Mouse (Mus musculus) midbrain, postnatal 0 days (tissue): ENCODE results near the gene Gfm2. TPM values are rescaled to one million over a fixed set of nuclear protein-coding genes. Genes with fewer than 3 reads are reported as not detected.
"Not testable (repeated sequence)": the region's sequence is repeated elsewhere in the genome, so short reads cannot be mapped to it uniquely, and the experiment has no call there.

Experiments
- ATAC-seq: fragments of 200-750 bp; cut with Nextera tagmentation; 2 replicates; pipeline ENCODE4 v1.8.0; 2017; ENCODE audit warnings: moderate number of reproducible peaks, mild to moderate bottlenecking, moderate TSS enrichment, moderate library complexity; ENCODE audit not compliant: low FRiP score
- DNase-seq: peaks from one replicate; pipeline ENCODE4 v3.0.0-alpha.2; 2015; ENCODE audit warnings: low spot score
- H3K27ac ChIP-seq: fragments of 300-500 bp; sonication (generic); 2 replicates; pipeline ENCODE4 v1.5.1; 2014; ENCODE audit warnings: low read depth, mild to moderate bottlenecking, low read length, mixed read lengths
- H3K27me3 ChIP-seq: fragments of 300-500 bp; sonication (generic); 2 replicates; pipeline ENCODE4 v1.6.1; 2014; ENCODE audit warnings: low read length, control low read depth, mixed read lengths; ENCODE audit not compliant: insufficient read depth
- H3K36me3 ChIP-seq: fragments of 300-500 bp; sonication (generic); 2 replicates; pipeline ENCODE4 v1.6.1; 2014; ENCODE audit warnings: low read length, control low read depth, mixed read lengths; ENCODE audit not compliant: insufficient read depth
- H3K4me1 ChIP-seq: fragments of 300-500 bp; sonication (generic); 2 replicates; pipeline ENCODE4 v1.6.1; 2014; ENCODE audit warnings: mild to moderate bottlenecking, control low read depth, antibody characterized with exemption, low read length, mixed read lengths; ENCODE audit not compliant: insufficient read depth
- H3K4me2 ChIP-seq: fragments of 300-500 bp; sonication (generic); 2 replicates; pipeline ENCODE4 v1.6.1; 2014; ENCODE audit warnings: low read depth, mild to moderate bottlenecking, low read length, mixed read lengths; ENCODE audit not compliant: poor library complexity, severe bottlenecking
- H3K4me3 ChIP-seq: fragments of 300-500 bp; sonication (generic); 2 replicates; pipeline ENCODE4 v1.5.1; 2014; ENCODE audit warnings: low read depth, mild to moderate bottlenecking, low read length, moderate library complexity
- H3K9ac ChIP-seq: fragments of 300-500 bp; sonication (generic); replicated peaks from 2 replicates; pipeline ENCODE4 v1.6.1; 2014; ENCODE audit warnings: mild to moderate bottlenecking, low read length, moderate library complexity, mixed read lengths; ENCODE audit not compliant: poor library complexity, severe bottlenecking
- H3K9me3 ChIP-seq: fragments of 300-500 bp; sonication (generic); 2 replicates; pipeline ENCODE4 v1.6.1; 2016; ENCODE audit warnings: low read length, control low read depth
- CTCF ChIP-seq: IDR thresholded peaks from 2 replicates; pipeline ENCODE4 v1.5.1; 2016; ENCODE audit warnings: antibody characterized with exemption, mild to moderate bottlenecking
- WGBS: fragments of 180-500 bp; shearing (Covaris S2); extraction: QIAGEN DNeasy Blood & Tissue Kit; methylation state at CpG from one replicate; pipeline ENCODE4 v1.1.7; 2014; 5-methylcytosine and 5-hydroxymethylcytosine counted together
- polyA plus RNA-seq: library from polyadenylated mRNA; unstranded; fragments of >200 nt; fragmentation: Nextera tagmentation; extraction: Ambion mirVana; gene quantifications from 2 replicates; pipeline ENCODE4 v1.2.1, GENCODE M21; 2015
- total RNA-seq: library from RNA; depleted of rRNA; stranded (reverse); fragments of >200 nt; gene quantifications from 2 replicates; pipeline ENCODE4 v1.2.3, GENCODE M21; 2014

Gene Gfm2
- total and polyA plus RNA-seq, 2 experiments from 2014 or later, result 23.1 to 24.1 TPM

GRCm38 (mm10) chr13:97109046-97109445, 28.7 kb upstream of the Gfm2 start:
- Histone ChIP-seq H3K36me3 (peaks cover 5% of the 10 kb centered on the region), H3K4me3 (no peak overlapping the region), H3K9me3 (no peaks in the 10 kb centered on the region), H3K4me1 (no peaks in the 10 kb centered on the region), H3K9ac (no peak overlapping the region), H3K27ac (no peak overlapping the region), H3K27me3 (no peaks in the 10 kb centered on the region), H3K4me2 (no peak overlapping the region)
- ATAC-seq (no peak), DNase-seq (no peak)
- TF ChIP-seq CTCF, result no peak
- 85% methylated on average over 4 of the region's 4 CpGs for WGBS

DNA sequence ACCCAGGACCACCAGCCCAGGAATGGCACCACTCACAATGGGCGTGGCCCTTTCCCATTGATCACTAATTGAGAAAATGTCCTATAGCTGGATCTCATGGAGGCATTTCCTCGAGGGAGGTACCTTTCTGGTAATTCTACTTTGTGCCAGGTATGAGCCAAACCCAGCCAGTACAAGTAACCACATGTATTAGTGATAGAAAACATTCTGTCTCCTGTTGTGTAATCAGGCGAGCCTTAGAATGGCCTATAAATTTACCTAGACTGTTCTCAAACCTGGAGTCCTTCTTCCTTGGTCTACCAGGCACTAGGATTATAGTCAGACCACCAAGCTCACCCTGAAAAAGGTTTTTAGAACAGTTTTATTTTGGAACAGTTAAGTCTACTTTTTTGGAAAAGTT, 16.4 kb upstream of the Gfm2 start:
- Histone ChIP-seq H3K4me2 (no peak overlapping the region), H3K27ac (no peak overlapping the region), H3K36me3 (peaks cover 49% of the 10 kb centered on the region), H3K4me1 (no peaks in the 10 kb centered on the region), H3K27me3 (no peaks in the 10 kb centered on the region), H3K9me3 (no peaks in the 10 kb centered on the region), H3K9ac (no peak overlapping the region), H3K4me3 (no peak overlapping the region)
- ATAC-seq (no peak), DNase-seq (no peak)
- 76% methylated on average over 3 of the region's 3 CpGs for WGBS
- no peak for TF ChIP-seq CTCF

- not testable (repeated sequence) for DNase-seq, H3K9me3 ChIP-seq, H3K4me1 ChIP-seq, ATAC-seq, H3K4me3 ChIP-seq, H3K9ac ChIP-seq, H3K27me3 ChIP-seq, H3K4me2 ChIP-seq, H3K27ac ChIP-seq
- 100% methylated on average over 2 of the region's 4 CpGs for WGBS
- peaks cover 14% of the 10 kb centered on the region for H3K36me3 ChIP-seq
Observed at GRCm38 (mm10) chr13:97129654-97130053, 8.1 kb upstream of the Gfm2 start.

GRCm38 (mm10) chr13:97130413-97130812, 7.3 kb upstream of the Gfm2 start:
- not testable (repeated sequence) for ATAC-seq, H3K4me1 ChIP-seq, H3K9me3 ChIP-seq, H3K4me3 ChIP-seq, H3K27me3 ChIP-seq, H3K4me2 ChIP-seq, H3K9ac ChIP-seq, H3K27ac ChIP-seq, DNase-seq
- no CpG with 5 or more reads among the region's 2 CpGs for WGBS
- peaks cover 16% of the 10 kb centered on the region for H3K36me3 ChIP-seq

- Histone ChIP-seq H3K27ac (peak overlapping the region; percentile 79), H3K9ac (peak overlapping the region; percentile 64), H3K4me3 (peak overlapping the region; percentile 61), H3K4me2 (peak overlapping the region; percentile 51)
- not testable (repeated sequence) for DNase-seq, H3K27me3 ChIP-seq, H3K36me3 ChIP-seq, H3K9me3 ChIP-seq, H3K4me1 ChIP-seq
- 34% methylated on average over 8 of the region's 8 CpGs for WGBS
- peak; percentile 29; the same call in 1 of the 2 replicates for ATAC-seq
Observed at GRCm38 (mm10) chr13:97138404-97138931, 731 bp downstream of the Gfm2 start.

- ATAC-seq, result no peak
- DNase-seq, result no peak
- peaks cover 16% of the 10 kb centered on the region for H3K36me3 ChIP-seq
- no peaks in the 10 kb centered on the region for H3K4me1 ChIP-seq
- no peak for TF ChIP-seq CTCF
- no peak overlapping the region for H3K4me3 ChIP-seq
- no peaks in the 10 kb centered on the region for H3K27me3 ChIP-seq
- WGBS, result 87% methylated on average over 7 of the region's 7 CpGs
- no peak overlapping the region for H3K4me2 ChIP-seq
- no peaks in the 10 kb centered on the region for H3K9me3 ChIP-seq
- no peak overlapping the region for H3K27ac ChIP-seq
- no peak overlapping the region for H3K9ac ChIP-seq
Observed at GRCm38 (mm10) chr13:97142321-97142720, 4.6 kb downstream of the Gfm2 start.
